Mouse (Mus musculus) neural tube, embryonic 10.5 days (tissue): ENCODE results near the gene Nacc2.

Source experiments
- DNase-seq: peaks from one replicate; pipeline ENCODE4 v3.0.0-alpha.2; 2017; ENCODE audit warnings: low spot score; ENCODE audit errors: extremely low spot score

Nacc2 gene

DNA sequence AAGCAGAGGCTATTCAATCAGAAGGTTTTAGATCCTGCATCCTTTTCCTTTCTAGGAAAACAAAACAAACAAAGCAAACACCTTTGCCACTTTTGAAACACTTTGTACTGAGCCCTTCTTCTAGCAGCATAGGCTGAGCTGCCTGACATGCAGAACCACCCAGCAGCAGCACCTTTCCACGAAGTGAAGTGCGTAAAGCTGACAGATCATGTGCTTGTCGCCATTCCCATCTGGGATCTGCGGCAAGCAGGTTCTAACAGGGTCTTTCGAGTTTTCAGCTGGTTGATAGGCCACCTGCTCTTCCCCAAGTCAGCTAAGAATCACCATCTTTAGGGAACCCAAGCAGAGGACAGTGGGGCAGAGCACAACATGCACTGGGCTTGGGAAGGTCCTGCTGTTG lies 66.8 kb downstream of the Nacc2 start:
- no peak for DNase-seq

DNA sequence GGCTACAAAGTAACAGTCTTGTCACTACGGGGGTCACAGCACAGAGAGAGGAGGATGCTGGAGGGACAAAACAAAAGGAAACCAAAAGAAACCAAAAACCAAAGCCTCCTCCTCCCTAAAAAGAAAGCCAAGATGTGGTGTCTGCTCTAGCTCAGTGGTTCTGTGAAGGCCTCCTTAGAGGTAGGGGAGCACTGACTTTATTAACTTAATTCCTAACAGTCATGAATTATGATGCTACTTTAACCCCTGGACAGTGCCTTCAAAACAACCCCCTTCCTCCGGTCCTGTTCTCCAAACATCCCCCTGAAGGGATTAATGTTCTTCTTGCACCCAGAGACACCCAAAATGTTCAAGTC lies 67.3 kb downstream of the Nacc2 start:
- no peak for DNase-seq

- DNase-seq: peak; percentile 78
These were observed 67.8 kb downstream of the Nacc2 start for GRCm38 (mm10) chr2:26055046-26055746.

DNA sequence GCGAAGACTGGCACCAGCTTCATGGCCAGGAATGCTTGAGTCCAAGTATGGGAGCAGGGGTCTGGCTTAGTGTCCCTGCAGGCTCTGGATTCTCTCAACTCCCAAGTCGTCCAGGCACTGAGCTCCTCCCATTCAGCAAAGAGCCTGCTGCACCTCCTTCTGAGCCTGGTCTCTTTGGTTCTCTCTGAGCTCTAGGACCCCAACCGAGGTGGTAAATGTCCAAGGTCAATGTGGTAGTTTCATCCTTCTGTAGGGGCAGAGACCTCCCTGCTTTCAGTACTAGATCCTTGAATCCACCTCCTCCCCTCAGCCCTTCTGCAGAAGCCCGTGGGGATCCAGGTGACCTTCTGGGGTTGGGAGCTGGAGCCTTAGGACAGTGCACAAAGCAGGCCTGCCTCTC lies 70.2 kb downstream of the Nacc2 start:
- no peak for DNase-seq

DNA sequence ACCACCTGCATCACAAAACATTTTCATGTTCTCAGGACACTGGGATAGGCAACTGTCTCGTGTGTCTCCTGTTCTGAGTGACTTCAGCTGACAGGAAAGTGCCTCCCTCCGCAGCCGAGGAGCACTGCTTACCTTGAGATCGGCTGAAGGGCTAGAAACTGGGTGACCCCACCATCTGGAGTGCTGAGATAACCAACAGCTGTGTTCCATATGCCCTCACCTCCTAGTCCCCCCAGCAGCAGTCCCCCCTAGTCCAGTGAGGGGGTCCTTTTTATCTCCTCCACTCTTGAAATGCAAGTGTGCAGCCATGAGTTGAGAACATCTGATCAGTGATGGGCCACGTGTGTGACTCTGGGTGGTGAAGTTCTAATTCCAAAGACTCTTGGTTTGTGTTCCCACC lies 74.2 kb downstream of the Nacc2 start:
- no peak for DNase-seq

DNA sequence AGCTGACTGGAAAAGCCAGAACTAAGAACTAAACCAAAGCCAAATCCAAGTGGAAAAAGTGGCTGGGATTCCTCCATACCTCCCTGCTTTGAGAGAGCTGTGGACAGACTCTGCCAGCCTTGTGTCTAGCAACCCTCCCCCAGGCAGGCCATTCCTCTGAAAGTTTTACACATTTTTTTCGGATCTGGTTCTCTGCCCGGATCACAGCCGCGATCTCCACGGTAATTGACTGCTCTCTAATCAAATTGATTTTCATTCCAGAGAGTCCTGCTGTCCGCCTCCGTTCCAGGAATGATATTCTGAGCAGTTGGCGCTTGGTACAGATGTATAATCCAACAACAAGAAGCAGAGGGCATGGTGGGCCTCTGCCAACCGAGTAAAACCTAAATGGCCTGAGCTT lies 78.8 kb downstream of the Nacc2 start:
- DNase-seq: no peak

DNA sequence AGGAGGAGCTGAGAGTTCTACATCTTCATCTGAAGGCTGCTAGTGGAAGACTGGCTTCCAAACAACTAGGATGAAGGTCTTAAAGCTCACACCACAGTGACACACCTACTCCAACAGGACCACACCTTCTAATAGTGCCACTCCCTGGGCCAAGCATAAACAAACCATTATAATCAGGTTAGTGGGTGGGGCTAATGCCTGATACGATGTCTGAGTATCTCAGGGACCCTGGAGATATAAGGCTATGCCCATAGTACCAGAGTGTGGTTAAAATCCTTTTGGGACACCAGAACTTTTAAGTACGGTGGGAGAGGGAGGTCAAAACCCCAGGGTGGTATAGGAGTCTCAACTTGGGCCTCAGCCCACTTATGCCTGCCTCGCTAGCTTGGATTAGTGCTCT lies 80.4 kb downstream of the Nacc2 start:
- DNase-seq: no peak

DNA sequence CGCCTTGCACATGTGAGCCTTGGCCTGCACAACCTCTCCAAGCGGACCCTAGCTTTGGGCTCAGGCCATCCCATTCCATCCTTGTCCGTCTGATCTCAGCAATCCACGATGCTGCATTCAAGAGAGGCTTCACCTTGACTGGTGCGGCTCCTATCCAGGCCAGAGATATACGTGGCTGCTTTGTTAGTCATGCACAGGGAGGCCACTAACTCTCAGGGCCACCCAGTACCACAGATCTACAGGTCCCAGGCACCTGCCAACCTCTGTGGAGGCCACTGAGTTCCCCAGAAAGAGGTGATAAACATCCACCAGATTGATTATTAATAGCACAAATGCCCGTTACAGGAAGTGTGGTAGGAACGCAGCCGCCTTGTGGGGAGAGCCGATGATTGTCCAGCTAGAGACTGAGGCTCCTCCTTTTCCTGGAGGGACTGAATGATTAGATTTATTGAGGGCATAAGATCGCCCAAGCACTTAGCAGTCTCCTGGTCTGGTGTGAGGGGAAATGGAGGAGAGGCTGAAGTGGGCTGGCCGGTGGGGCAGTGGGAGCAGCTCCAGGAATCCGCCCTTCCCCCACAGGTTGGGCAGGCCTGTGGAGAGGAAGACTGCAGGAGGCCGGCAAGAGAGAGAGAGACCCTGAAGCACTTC lies 81.7 kb downstream of the Nacc2 start:
- DNase-seq: no peak

- no peak for DNase-seq
These were observed 83.1 kb downstream of the Nacc2 start for GRCm38 (mm10) chr2:26039951-26040350.

GRCm38 (mm10) chr2:26037386-26037785 lies 85.6 kb downstream of the Nacc2 start:
- DNase-seq: no peak

DNA sequence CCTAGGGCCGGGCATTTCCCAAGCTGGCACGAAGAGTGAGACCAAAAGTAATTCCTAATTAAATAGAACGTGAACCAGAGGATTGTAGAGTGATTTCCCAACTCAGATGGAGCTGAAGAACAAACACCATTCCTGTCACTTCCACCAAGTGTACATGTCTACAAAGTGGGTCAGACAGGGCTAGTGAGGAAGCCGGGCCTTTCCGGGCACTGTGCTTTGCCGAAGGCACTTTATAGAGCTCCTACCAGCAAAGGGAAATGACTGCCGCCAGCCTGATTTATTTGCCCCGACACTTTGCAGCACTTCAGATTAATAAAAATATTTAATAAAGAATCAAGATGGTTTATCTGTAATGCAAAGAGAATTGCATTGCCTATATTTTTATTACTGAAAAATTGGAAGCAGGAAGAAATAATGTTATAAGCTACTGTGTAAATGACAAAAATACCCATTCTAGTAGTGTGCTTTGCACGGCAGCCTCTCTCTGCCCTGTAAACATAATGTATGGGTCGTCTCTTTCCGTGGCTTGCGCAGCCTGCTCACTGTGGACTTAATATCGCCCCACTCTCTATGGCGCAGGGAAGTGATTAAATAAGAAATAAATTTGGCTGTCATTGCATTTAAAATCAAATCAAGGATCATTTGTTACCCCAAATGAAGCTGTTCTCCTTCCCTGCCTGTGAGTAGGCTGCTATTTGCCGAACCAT lies 88.5 kb downstream of the Nacc2 start:
- no peak for DNase-seq

DNA sequence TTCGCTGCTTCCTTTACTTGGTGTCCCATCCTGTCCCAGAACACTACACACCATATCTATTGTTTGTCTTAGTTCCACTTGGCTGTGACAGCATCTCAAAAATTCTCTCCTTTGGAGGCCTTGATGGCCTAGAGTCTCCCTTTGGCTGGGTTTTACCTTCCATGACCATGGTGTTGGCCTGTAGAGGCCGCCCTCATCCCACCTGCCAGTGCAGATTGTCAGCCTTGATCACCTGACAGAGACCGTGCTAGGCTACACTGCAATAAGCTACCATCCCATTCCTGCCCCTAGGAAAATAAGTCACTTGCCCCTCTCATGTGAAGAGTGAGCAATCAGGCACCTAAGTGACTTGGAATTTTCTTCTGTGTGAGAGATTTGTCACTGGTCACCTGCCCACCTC lies 92.7 kb downstream of the Nacc2 start:
- DNase-seq: no peak

DNA sequence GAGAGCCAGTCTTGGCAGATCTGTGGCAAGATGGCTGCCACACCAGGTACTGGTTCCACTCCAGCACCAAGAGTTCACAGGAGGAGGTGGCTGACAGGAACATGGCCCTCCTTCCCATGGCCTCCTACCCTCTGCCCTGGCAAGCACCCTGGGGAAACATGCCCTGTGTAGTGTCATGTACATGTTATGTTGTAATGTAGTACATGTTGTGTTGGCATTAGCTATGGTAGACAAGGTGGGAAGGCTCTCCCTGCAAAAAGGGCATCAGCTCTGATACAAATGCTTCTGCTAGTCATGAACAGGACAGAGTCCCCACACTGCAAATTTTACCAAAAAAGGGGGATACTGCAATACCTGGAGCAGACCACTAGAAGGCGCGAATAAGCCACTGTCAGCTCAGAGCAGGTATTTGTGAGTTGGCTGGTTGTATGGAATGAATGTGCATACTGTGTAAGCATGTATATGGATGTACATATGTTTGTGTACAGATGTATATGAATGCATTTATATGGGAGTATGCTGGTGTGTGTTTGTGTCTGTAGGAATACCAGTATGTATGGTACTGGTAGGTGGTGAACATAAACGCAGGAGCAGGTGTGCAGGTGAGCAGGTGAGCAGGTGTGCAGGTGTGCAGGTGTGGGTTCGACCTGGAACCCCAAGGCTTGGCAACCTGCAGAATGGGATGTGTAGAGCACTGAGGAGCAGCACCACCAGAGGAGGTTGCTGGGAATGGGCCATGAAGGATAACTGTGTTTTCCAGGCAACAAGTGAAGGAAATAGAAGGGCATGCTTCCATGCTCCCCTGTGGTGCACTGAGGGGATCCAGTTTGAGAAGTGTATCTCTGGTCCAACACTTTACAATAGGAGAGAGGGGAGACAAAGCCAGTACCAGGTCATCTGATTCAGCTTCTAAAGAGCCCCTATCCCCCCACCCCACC lies 98.6 kb downstream of the Nacc2 start:
- DNase-seq: peak; percentile 36

DNA sequence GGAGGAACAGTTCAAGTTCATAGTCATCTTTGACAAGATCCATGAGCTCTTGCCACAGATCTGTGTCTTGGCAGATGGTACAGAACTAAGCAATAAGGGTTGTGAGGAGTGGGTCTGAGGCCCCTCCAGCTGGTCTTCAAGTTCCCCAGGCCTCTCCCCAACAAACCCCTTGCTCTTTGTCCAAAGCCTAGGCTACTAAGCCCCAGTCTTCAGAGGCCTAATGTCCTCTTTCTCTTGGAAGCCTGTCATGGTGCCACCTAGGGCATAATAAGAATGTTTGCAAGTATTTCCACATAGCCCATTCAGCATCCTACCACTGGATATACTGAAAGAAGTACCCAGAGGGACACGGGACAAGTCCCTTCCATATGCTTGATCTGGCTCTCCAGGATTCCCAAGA lies 100.4 kb downstream of the Nacc2 start:
- no peak for DNase-seq

DNA sequence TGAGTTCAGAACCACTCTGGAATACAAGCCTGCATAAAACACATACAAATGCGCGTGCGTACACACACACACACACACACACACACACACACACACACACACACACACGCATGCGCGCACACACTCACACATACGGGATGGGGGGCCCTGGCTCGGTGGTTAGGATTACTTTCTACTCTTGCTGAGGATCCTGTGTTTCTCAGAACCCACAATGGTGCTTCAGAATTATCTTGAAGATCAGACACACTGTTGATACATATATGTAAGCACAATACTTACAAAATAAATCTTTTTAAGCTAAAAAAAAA lies 100.8 kb downstream of the Nacc2 start:
- DNase-seq: no peak

DNA sequence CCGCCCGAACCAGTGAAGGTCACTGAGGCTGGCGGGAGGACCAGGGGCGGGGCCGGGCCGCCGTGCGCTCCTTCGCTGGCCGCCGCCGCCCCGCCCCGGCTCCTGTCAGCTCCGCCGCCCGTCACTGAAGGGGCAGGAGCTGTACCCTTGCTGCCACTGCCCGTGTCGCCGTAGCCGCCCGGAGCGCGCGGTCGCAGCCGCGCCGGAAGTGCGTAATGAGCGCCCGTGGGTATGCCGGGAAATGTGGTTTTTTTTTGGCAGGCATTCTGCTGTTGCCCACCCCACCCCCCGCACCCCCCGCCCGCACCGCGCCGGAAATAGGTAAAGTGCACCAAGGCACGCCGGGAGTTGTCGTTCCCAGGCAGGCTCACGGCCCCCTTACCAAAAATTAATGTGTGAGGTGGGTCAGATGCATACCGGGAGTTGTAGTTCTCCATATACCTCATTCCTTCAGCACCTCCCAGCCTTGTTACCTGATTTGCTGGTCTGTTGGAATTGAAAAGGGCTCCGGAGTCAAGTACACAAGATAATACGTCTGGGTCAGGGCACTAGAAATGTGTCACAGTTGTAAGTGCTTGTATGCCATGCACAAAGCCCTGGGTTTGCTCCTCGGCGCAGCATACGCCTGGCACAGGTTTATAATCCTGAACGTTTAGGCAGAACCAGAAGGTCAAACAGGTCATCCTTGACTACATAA lies 101.3 kb downstream of the Nacc2 start, which contains the start of gene Ubac1:
TSS of gene Ubac1 (minus strand) at position 187 of the 697 bp plus-strand sequence.
- peak; percentile 94 for DNase-seq

- DNase-seq: no peak
These were observed 102.1 kb downstream of the Nacc2 start for GRCm38 (mm10) chr2:26020714-26021560.

DNA sequence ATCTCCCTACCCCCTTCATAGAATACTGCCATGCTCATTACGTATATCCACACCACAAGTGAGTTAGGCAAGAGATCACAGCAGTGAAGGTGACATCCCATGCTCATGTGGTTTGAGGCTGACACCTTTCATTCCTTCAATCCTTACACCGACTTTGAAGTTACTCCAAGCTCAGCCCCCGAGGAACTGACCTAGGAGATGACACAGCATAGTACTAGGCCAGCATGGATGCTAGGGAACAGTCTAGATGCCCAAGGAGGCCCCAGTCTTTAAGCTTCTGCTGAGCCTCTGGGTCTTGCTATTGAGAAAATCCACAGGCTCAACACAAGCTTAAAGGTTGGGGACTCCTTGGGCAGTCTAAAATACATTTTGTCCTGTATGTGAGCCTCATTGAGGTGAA lies 103.1 kb downstream of the Nacc2 start:
- no peak for DNase-seq

DNA sequence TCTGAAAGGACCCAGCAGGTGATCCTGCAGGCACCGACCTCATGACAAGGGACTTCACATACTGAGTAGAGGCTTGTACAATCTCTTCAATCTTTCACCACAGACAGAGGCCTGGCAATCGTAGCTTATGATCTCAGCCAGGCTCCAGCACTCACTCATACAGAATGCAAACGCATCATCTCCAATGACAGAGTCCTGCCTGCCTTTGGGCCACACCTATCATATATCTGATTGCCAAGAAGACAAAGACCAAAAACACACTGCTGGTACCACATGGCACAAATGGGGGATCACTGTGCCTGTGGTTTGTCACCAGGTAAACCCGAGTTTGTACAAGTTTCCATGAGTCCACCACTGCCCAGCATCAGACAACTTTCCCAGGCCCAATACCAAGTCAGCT lies 105.7 kb downstream of the Nacc2 start:
- no peak for DNase-seq

DNA sequence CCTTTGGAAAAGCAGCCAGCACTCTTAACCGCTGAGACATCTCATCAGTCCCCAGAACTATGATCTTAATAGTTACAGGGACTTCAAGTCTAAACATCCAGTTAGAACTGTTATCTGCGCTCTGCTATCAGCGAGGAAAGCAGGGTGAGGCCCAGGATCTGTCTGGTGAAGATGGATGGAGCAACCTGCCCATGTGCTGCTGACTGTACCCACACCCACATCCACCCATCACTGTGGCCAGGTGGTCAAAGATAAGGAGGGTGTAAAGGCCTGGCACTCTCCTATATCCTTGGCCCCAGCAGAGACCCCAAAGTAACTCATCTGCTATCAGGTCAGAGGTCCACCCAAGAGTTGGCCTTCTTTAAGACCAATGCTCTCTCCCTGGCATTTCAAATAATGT lies 109.3 kb downstream of the Nacc2 start:
- DNase-seq: no peak
